Mouse (Mus musculus) erythroblast, embryonic 14.5 days (primary cell): ENCODE data around the gene Rcc2.

Experiments used
- GATA1 ChIP-seq: IDR thresholded peaks from 2 replicates; pipeline ENCODE4 v1.6.1; 2012; ENCODE audit warnings: low read length, inconsistent platforms, mixed read lengths
- TAL1 ChIP-seq: IDR thresholded peaks from 3 replicates; pipeline ENCODE4 v1.6.1; 2012; ENCODE audit warnings: low read length, inconsistent platforms, mixed read lengths

DNA sequence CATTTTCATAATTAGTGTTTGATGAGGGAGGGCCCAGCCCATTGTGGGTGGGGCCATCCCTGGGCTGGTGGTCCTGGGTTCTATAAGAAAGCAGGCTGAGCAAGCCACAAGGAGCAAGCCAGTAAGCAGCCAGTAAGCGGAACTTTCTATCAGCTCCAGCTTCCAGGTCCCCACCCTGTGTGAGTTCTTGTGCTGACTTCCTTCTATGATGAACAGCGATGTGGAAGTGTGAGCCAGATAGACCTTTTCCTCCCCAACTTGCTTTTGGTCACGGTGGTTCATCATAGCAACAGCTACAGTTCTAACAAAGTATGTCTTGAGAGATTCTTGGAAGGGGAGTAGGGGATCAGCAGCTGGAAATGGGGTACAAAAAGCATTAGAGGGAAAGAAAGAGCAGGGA is 65.6 kb downstream of the Rcc2 start:
- no peak for TF ChIP-seq GATA1
- no peak for TF ChIP-seq TAL1
